Mouse (Mus musculus) urinary bladder, adult 18-20 months (tissue): ENCODE data around the gene Tmem63a.
"Not testable (repeated sequence)": the region's sequence is repeated elsewhere in the genome, so short reads cannot be mapped to it uniquely, and the experiment has no call there.

Experiments used
- DNase-seq, 2 experiments: peaks; one replicate each; pipeline ENCODE4 v3.0.0; 2022; ENCODE audit warnings: low spot score in 2 of 2, mixed read lengths in 2 of 2

The Tmem63a gene

DNA sequence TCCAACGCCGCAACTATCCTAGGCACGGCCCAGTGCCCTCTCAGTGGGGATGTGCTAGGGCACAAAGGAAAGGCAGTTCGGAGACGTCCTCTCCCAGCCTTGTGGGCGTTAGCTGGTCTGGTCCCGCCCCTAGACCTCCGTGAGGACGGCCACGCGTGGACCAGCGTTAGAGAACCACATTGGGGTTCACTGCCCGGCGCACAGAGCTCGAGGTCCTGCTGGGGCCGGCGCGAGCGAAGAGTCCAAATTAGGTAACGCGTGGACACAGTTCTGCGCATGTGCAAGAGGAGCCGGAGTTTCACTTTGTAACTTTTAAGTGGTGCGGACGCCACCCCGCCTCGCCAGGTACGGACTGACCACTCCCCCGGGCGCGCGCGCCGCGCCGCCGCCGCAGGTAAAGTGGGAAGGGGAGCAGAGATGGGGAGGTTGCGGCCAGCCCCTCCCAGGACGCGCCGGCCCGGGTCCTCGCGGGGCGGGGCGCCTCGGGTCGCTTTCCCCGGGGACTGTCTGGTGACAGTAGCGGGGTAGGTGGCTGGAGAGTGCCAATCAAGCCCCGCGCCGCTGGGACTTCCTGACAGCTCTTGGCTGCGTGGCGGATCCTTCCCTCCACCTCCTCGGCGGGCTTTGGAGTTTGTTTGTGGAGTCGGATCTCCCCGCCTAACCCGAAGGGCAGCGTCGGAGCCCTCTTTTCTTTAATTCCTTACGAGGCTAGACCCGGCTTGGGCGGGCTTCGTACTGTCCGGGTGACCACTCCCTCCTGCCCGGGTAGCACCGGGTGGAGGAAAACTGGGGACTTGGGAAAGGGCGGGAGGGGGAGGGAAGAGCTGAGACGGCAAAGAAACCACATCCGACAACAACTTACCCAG is at the start of gene Tmem63a:
Gene Tmem63a (plus strand): TSS at position 179 of the 866 bp plus-strand sequence.
- peak; percentile 75 to 79 for DNase-seq

DNA sequence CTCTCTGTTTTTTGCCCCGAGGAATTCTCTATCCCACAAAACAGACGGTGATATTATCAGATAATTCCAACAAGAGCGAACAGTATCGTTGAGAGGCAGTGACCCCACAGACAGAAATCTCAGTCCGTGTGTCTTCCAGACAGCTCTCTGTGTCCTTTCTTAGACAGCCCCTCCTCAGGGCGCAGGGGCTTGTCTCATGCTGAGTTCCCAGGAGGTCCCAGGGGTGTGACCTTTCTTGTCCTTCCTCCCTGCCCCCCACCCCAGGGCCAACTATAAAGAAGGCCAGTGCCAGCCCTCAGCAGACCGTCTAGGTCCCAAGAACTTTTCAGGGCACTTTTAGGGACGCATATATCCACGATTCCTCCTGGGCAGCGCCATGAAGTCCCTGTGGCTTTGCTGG is 49.3 kb upstream of the Tmem63a start, which contains the start of gene Lefty2:
Gene Lefty2 (plus strand): TSS at position 301 of the 400 bp plus-strand sequence.
- no peak for DNase-seq

DNA sequence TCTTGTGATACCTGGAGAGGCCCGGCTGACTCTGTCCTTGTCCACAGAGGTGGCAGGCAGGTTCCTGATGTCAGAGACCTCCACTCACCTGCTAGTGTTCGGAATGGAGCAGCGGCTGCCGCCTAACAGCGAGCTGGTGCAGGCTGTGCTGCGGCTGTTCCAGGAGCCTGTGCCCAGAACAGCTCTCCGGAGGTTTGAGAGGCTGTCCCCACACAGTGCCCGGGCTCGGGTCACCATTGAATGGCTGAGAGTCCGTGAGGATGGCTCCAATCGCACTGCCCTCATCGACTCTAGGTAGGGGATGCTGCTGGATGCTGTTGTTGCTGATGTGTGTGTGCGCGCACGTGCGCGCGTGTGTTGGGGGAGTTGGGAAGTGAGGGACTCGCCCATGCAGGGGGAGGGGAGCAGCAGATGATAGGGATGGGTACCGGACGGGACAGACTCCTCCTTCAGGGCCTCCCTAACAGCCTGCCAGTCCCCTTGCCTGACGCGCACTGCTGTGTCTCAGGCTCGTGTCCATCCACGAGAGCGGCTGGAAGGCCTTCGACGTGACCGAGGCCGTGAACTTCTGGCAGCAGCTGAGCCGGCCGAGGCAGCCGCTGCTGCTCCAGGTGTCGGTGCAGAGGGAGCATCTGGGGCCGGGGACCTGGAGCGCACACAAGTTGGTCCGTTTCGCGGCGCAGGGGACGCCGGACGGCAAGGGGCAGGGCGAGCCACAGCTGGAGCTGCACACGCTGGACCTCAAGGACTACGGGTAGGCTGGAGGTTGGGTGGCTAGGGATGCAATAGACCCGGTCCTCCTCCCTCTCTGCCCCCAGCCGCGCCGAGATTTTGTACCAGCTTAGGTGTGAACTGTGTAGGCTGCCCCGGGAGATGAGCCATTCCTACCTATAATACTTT is 47.8 kb upstream of the Tmem63a start:
- not testable (repeated sequence) for DNase-seq

DNA sequence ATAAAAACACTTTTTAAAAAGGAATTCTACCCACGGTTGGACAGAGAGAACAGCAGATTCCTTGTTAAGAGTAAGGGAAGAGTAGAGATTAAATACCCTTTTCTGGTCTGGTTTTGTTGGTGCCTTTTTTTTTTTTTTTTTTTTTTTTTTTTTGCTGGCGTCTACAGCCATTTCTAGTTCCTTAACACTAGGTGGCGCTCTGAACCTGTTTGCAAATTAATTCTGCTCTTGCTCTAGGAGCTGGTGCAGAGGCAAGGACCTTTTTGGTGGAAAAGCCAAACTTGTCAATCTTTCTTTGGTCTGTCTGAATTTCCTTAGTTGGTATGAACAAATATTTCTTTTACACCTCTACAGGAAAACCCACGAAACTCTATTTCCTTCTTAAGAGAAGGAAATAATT is 41.0 kb upstream of the Tmem63a start:
- no peak for DNase-seq

DNA sequence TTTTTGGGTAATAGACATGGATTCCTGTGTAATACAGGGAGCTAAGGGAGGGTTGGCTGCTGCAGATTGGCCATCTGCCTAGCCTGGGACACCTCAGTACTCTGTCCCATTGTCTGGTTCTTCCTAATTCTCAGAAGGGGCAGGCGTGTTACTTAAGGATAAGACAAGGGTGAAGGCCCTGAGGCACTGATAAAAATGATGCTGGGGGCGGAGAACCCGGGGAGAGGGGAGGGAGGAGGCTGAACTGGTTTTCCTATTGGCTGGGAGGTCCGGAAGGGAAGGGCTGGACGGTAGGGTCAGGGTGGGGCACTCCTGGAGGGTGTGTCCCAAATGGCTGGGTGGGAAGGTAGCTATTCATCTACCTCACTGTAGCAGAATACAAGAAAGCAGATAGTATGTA is 39.2 kb upstream of the Tmem63a start:
- DNase-seq = no peak

DNA sequence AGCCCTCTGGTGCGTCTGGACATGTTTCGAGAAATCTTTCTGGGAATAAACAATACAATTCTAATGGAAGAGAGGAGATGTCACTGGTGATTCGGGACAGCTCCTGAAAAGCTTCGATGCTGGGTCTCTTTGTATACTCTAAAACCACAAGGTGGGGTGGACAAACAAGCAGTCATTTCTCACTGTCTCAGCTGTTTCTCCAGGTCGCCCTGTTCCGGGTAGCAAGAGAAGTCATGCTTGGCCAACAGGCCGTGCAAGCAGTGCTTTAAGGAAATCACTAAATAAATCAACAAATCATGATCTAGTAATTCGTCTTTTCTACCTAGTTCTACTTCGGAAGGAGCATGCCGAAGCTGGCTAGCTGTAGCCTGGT is 38.5 kb upstream of the Tmem63a start:
- no peak for DNase-seq

DNA sequence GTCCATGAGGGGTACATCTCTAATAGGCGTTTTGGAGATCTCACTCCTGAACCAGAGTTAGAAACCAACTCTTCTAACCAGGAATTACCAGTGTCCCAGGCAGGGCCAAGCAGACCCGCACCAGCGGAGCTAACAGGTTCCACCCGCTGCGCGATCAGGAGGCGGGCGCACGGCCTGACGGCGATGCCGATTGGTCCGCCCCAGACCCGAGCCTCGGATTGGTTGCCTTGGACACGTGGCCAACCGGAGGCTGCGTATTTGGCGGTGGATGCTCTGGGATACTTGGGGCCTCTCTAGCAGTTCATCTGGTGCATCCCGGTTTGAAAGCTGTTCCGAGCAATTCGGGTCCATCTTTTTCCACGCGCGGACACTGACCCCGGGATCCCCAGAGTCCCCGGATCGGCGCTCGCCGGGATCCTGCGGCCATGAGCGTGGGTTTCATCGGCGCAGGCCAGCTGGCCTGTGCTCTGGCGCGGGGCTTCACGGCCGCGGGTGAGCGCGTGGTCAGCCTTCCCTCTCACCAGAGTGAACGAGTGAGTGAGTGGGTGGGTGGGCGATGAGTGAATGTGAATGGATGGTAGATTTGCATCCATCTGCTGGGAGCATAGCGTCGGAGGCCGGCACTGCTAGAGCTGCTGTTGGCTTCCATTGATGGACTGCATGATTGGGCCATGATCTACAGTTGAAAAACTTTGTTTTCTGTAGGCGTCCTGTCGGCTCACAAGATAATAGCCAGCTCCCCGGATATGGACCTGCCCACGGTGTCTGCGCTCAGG is 37.9 kb upstream of the Tmem63a start, which contains the start of gene Pycr2:
Gene Pycr2 (plus strand): TSS at position 255 of the 776 bp plus-strand sequence.
- DNase-seq = peak; percentile 88 to 89

DNA sequence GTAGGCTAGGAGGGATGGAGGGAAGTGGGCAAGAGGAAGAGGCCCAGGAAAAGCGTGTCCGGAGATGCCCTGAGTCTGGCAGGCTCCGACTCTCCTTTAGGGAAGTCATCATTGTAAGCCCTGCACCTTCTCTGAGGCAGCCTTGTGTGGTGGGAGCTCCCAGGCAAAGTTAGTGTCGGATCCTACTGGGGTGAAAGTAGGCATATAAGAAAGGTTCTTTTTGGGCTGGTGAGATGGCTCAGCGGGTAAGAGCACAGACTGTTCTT is 37.4 kb upstream of the Tmem63a start:
- DNase-seq = no peak

DNA sequence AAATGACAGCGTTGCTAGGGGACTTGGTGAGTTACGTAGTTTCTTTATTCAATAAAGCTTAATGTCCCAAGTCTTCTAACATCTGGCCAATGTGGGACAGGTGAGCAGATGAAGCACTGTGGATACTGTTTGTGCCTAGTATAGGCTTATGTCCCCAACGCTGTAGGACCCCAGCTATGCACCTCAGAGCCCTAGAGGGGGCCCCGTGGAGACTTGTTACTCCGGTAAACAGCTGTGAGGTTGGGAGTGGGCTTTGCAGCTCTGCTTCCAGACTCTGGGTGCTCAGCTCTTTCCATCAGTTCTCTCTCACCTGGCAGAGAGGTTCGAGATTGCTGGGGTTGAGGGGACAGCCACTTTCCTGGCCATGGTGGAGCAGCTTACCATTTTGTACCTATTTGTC is 36.8 kb upstream of the Tmem63a start:
- DNase-seq = no peak

DNA sequence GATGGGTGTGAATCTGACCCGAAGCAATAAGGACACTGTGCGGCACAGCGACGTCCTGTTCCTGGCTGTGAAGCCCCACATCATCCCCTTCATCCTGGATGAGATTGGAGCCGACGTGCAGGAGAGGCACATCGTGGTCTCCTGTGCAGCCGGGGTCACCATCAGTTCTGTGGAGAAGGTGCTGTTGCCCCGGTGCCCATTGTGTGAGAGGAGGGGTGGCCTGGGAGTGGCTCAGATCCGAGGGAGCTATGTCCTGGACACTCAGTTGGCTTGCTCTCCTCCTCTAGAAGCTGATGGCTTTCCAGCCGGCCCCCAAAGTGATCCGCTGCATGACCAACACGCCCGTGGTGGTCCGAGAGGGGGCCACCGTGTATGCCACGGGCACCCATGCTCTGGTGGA is 36.3 kb upstream of the Tmem63a start:
- DNase-seq = no peak

DNA sequence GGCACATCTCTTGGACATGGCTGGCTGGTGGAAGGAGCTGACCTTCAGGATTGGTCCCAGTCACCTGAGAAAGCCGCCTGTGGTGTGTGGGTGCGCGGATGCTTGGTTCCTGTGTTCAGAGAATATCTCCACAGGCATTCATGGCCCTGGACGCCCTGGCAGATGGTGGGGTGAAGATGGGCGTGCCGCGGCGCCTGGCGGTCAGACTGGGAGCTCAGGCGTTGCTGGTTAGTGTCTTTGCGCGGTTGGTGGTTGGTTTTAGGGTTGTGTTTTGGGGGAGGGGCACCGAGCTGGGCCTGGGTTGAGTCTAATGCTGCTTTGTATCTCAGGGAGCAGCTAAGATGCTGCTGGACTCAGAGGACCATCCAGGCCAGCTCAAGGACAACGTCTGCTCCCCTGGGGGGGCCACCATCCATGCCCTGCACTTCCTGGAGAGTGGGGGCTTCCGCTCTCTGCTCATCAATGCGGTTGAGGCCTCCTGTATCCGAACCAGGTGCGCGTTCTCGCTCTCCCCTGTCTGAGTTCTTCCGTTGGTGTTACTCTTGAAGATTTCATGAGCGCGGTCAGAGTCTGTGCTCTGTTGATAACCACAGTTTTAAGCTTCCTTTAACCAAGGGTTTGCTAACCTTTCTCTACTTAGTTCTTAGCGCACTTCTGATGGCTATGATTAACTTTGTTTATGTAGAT is 35.5 kb upstream of the Tmem63a start:
- no peak for DNase-seq

DNA sequence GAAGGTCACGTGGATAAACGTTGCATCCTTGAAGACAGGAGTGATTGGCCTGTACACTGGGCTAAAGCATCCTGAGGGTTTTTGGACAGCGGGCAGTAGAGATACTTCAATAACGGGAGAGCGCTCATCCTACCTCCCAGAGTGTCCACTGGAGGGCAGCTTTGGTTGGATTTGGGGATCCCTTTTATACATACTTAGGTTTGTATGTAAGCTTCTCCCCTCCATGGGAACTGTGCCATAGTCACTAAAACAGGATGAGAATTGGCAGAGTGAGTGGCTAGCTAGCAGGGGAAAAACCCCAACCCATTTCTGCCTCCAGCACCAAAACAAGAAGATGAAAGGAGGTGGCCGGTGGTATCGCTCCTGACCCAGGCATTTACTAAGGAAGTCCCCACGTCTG is 31.0 kb upstream of the Tmem63a start:
- no peak for DNase-seq

DNA sequence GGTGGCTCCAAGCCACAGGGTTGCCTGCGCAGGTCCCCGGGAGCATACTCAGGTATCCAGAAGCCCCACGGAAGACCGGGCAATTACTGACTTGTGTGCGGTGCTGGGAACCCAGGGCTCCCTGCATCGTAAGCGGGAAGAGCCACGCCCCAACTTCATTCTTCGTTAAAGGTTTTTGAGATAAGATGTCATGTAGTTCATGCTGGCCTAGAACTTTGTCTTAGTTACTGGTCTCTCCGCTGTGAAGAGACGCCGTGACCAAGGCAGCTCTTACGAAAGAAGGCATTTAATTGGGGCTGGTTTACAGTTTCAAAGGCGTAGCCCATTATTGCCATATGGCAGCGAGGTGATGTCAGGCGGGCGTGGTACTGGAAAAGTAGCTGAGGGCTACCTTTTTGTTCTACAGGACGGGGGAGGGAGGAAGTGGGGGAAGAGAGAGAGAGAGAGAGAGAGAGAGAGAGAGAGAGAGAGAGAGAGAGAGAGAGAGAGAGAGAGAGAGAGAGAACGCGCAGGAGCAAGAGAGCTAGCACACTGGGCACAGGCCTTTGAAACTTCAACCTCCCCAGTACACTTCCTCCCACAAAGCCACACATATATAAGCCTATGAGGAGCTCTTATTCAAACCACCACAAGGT is 30.4 kb upstream of the Tmem63a start:
- DNase-seq = peak in 1 of 2 experiments; percentile 58

DNA sequence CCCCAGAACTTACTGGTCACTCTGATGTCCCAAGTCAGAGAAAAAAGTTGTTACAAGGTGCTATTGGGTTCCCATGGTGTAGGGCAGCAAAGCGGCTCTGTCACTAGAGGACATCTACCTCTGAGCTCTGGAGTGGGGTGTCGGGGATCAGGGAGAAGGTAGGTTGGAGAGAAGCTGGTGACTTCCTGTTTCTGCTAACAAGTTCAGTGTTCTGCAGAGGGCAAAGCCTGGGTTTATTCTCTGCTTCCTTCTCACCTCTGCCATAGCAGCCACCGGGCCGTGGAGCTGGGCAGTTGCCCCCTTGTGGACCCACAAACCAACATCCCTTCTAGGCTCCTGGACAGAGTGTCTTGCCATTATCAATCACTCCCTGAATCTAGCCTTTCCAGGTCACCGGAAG is 29.4 kb upstream of the Tmem63a start:
- no peak for DNase-seq

DNA sequence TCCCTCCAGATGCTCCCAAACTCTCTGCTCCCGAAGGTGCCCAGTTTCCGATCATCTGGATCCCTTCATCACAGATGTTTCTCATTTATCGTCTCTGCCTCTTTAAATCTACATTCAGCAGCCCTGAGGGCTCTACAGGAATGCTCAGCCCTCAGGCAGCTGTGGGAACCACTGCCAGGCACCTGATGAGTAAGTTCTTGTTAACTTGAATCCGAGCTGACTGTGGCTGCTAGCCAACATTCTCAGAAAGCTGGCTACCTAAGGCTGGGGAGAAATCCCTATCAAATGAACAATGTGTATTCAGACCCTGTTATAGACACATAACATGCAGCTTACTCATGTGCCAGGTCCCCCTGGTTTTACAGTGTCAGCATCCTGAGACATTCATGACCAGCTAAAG is 28.3 kb upstream of the Tmem63a start:
- no peak for DNase-seq

DNA sequence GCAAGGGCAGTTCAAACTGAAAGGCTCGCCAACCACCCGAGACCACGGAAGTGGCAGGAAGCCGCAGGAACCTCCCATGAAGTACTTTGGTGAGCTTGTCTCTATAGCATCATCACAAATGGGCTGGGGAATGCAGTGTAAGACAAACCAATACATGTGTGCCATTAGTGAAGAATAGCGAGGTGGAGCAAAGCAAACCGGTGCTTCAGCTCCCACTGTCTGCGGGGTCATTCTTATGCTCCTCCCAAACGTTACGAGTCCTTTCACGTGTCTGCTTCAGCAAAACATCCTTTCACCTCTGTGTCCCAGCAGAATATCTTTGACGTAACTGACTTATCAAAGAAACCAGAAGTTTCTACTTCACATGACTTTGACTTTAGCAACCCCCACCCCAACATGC is 25.7 kb upstream of the Tmem63a start:
- DNase-seq = no peak

DNA sequence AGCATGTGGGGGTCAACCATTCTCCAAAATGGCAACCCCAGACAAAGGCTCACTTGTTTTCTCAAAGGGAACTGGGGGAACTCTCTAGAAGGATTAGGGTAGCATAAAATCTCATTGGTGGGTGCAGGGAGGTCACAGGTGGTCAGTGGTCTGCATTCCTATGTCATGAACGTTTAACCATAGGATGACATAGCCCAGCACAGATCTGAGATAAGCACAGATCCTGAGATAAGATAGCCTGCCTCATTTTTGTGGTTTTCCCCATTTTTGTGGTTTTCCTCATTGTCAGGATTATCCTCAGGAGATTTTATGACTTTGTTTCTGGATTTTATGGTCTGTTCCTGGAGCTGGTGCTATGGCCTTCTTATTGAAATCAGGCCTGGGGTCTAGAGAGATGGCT is 25.1 kb upstream of the Tmem63a start:
- no peak for DNase-seq

DNA sequence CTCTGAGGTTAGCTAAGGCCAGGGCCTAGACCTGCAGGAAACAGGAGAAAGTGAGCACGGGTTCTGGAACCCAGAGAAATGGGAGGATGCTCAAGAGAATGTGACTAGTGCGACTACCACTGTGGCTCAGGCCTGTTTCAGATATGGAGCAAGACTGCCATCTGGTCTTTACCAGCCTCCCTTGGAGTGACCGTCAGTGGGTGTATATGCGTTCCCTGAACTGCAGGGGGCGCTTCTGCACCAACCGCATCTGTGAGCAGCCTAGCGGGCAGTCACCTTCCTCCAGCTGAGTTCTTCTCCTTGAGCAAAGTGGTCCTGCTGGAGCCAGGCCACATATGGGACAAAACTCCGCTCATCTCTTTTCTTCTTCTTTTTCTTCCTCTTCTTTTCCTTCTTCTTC is 22.5 kb upstream of the Tmem63a start:
- no peak for DNase-seq

DNA sequence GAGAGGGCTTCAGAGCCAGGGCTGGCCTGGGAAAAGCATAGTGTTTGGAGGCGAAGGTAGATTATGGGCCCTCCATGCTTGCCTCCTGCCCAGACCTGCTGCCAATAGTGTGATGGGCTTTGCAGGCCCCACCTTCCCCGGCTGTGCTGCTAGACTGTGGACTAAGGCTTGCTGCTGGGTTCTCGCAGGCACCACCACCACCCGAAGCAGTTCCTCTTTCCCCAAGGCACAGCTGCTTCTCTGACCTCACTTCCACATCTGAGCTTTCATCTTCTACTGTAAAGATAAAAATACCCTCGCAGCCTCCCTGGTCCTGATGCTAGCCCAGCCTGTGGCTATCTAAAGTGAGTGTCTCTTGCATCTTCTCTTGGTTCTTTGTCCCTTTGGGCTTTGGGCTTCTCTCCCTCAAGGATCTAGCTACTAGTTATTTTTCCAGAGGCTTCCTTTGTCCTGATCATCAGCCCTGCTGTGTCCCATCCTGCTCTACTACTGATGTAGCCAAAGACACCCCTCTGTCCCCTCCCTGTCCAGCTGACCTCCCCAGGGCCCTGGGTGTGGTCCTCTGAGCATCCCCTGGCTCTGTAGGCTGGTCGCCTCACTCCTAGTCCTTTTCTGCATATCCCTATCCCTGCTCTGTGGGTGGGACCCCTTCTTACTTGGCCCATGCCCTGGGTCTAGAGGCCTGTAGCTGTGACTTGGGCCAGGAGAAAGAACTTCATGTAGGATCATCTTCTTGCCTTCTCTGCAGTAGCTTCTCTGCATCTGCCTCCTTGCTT is 19.7 kb upstream of the Tmem63a start:
- no peak for DNase-seq

DNA sequence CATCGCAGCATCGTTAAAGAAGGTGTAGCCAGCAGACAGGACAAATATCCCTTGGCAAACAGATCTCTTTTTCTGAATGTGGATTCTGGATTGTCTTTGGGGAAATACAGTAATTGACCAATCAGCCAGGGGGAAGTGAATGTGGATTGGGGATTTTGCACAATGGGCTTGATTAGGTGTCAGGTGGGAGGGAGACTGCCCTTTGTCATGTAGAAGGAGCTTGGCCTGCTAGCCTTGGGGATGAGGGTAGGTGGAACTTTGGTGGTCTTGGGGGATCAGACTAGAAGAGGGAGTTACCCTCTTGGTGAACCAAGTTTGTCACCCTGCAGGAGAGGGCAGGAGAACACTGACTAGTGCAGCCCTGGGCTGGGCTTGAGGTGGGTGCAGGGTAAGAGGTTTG is 17.4 kb upstream of the Tmem63a start:
- DNase-seq = no peak
